Mouse (Mus musculus): ENCODE measurements at regions not wholly inside any gene's neighbourhood (a gene's known extent, or its start where the extent isn't known, plus 50 kb on each side); places are given as distances from the start of the nearest gene placed in this dataset.

DNA sequence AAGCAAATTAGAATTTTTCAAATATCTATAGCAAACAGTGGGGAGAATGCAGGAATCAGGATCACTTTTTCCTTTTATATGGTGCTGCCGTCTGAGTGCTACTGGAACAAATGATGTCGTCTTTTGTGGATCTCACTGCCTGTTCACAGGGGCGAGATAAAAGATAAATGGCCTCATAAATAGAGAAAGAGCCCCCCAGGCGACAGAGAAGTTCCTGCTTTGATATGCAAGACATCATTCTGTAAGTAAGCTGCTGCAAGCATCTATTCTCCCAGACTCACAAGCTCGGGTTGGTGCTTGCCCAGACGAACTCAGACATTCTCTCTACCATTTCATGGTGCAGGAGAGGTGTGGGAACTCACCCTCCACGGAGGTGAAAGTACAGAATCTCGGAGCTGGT lies 377.6 kb upstream of the Cdh4 start:
- ATAC-seq (ENCODE audit: insufficient read depth, low FRiP score): no peak
- Histone ChIP-seq H3K4me3 (replicated peaks; ENCODE audit: low read length) (no peak overlapping the region), H3K4me1 (ENCODE audit: control insufficient read depth, insufficient read depth, low read length) (no peaks in the 10 kb centered on the region), H3K27me3 (ENCODE audit: control insufficient read depth, insufficient read depth, low read length) (no peaks in the 10 kb centered on the region), H3K9ac (ENCODE audit: low read length) (no peak overlapping the region), H3K4me2 (ENCODE audit: low read depth, low read length) (no peak overlapping the region), H3K36me3 (ENCODE audit: control insufficient read depth, insufficient read depth, low read length) (no peaks in the 10 kb centered on the region), H3K9me3 (replicated peaks; ENCODE audit: control insufficient read depth, low read length) (no peaks in the 10 kb centered on the region), H3K27ac (ENCODE audit: low read length) (no peak overlapping the region)
- WGBS: 41% methylated on average over 8 of the region's 8 CpGs

DNA sequence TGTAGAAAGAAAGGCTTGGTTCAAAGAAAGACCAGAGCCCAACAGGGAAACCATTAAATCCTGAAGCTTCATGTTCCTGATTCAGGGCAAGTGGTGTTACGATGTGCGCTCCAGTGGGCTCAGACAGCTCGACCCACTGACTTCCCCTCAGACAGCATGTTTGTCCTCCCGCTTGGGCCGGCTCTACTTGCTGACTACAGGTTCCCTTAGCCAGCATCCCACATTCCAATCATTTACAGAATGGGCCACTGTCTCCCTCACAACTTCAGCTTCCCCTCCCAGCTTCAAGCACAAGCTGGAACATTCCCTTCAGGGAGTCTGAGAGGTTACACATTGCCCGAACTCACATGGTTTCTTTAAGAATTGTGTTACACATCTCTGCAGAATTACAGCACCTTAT lies 372.7 kb upstream of the Cdh4 start:
- WGBS: 72% methylated on average over 6 of the region's 6 CpGs
- no peaks in the 10 kb centered on the region for H3K27me3 ChIP-seq (ENCODE audit: control insufficient read depth, insufficient read depth, low read length)
- no peak for ATAC-seq (ENCODE audit: insufficient read depth, low FRiP score)
- H3K27ac ChIP-seq (ENCODE audit: low read length): no peak overlapping the region
- H3K36me3 ChIP-seq (ENCODE audit: control insufficient read depth, insufficient read depth, low read length): no peaks in the 10 kb centered on the region
- no peak overlapping the region for H3K9ac ChIP-seq (ENCODE audit: low read length)
- no peak overlapping the region for H3K4me2 ChIP-seq (ENCODE audit: low read depth, low read length)
- no peak overlapping the region for H3K4me3 ChIP-seq (replicated peaks; ENCODE audit: low read length)
- no peaks in the 10 kb centered on the region for H3K9me3 ChIP-seq (replicated peaks; ENCODE audit: control insufficient read depth, low read length)
- no peaks in the 10 kb centered on the region for H3K4me1 ChIP-seq (ENCODE audit: control insufficient read depth, insufficient read depth, low read length)

DNA sequence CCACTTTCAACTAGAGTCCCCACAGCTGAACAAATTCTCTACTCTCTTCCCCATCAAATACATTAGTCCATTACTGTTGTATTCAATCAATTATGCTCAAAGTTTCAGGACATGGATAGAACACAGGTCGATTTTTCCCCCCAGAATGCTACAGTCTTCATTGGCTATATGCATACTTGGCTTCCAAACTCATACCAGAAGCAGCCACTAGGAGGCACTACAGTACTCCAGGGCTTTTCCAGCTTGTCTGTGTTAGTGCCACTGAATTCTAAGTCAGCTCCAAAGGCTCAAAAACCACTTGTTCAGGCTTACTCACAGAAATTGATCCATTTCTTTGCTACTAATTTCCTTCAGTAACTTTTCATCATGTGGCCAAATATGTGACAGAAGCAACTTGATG lies 371.9 kb upstream of the Cdh4 start:
- H3K27me3 ChIP-seq (ENCODE audit: control insufficient read depth, insufficient read depth, low read length): no peaks in the 10 kb centered on the region
- H3K4me2 ChIP-seq (ENCODE audit: low read depth, low read length): no peak overlapping the region
- no peaks in the 10 kb centered on the region for H3K9me3 ChIP-seq (replicated peaks; ENCODE audit: control insufficient read depth, low read length)
- H3K36me3 ChIP-seq (ENCODE audit: control insufficient read depth, insufficient read depth, low read length): no peaks in the 10 kb centered on the region
- H3K9ac ChIP-seq (ENCODE audit: low read length): no peak overlapping the region
- H3K4me1 ChIP-seq (ENCODE audit: control insufficient read depth, insufficient read depth, low read length): no peaks in the 10 kb centered on the region
- ATAC-seq (ENCODE audit: insufficient read depth, low FRiP score): no peak
- 61% methylated on average over 1 of the region's 1 CpGs for WGBS
- H3K4me3 ChIP-seq (replicated peaks; ENCODE audit: low read length): no peak overlapping the region
- no peak overlapping the region for H3K27ac ChIP-seq (ENCODE audit: low read length)

DNA sequence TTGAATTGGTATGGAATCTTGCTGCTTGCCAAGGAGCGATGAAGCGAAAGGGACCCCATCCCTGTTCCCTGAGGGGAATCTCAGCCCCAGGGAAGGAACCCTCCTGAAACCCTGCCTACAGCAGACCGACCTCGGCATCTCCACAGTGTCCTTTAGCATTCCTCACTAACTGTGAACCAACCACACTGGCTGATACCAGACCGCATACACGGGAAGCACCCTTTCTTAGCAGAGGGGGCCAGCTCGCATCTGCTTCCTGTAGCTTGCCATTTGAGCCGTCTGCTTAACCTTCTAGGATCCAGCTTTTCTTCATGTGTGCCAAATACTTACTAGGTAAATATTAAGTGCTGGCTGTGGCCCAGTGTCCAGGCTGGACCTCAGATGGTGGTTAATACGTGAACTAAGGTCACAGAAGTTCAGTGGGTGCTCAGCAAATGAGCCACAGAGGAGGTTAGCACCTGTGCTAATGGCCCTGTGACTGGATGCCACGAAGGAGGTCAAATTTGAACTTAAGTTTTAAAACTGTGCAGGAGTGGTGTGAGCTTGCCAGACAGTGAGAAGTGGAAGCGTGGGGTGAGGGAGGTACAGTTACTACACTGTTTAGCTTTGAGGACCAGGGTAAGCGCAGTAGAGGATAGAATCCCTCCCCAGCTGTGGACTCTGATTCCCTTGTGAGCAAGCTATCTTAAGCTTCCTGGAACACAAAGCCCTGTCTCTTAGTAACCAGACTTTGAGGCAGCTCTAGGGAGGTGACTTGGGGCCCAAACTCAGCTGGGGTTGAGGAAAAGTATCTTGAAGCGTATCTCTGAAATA lies 361.6 kb upstream of the Cdh4 start:
- Histone ChIP-seq H3K4me3 (replicated peaks; ENCODE audit: low read length) (no peak overlapping the region), H3K27ac (ENCODE audit: low read length) (no peak overlapping the region), H3K36me3 (ENCODE audit: control insufficient read depth, insufficient read depth, low read length) (no peaks in the 10 kb centered on the region), H3K9me3 (replicated peaks; ENCODE audit: control insufficient read depth, low read length) (no peaks in the 10 kb centered on the region), H3K4me1 (ENCODE audit: control insufficient read depth, insufficient read depth, low read length) (no peaks in the 10 kb centered on the region), H3K9ac (ENCODE audit: low read length) (no peak overlapping the region), H3K4me2 (ENCODE audit: low read depth, low read length) (no peak overlapping the region), H3K27me3 (ENCODE audit: control insufficient read depth, insufficient read depth, low read length) (no peaks in the 10 kb centered on the region)
- ATAC-seq (ENCODE audit: insufficient read depth, low FRiP score): no peak
- WGBS: 67% methylated on average over 13 of the region's 13 CpGs

DNA sequence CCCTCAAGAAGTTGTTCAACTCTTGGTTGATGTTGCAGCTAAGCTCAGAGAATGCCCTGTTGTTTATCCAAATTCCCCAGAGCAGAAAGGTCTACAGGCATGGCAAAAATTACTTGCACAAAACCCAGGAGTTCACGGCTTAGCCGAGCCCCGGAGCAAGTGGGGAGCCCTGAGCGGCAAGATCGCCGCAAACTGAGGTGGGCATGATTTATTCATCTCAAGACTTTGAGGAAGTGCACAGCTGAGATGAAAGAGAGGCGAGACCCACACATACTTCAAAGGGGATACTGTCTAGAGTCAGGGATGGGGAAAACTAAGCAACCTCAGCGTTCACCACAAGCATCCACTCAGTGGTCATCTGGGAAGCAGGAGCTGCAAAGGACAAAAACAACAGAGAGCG lies 355.3 kb upstream of the Cdh4 start:
- H3K36me3 ChIP-seq (ENCODE audit: control insufficient read depth, insufficient read depth, low read length): no peaks in the 10 kb centered on the region
- H3K27me3 ChIP-seq (ENCODE audit: control insufficient read depth, insufficient read depth, low read length): no peaks in the 10 kb centered on the region; the same call in 1 of the 2 replicates
- no peak overlapping the region for H3K27ac ChIP-seq (ENCODE audit: low read length)
- H3K9ac ChIP-seq (ENCODE audit: low read length): no peak overlapping the region
- no peak overlapping the region for H3K4me2 ChIP-seq (ENCODE audit: low read depth, low read length)
- no peak overlapping the region for H3K4me3 ChIP-seq (replicated peaks; ENCODE audit: low read length)
- 85% methylated on average over 9 of the region's 9 CpGs for WGBS
- no peak for ATAC-seq (ENCODE audit: insufficient read depth, low FRiP score)
- H3K9me3 ChIP-seq (replicated peaks; ENCODE audit: control insufficient read depth, low read length): no peaks in the 10 kb centered on the region
- H3K4me1 ChIP-seq (ENCODE audit: control insufficient read depth, insufficient read depth, low read length): no peaks in the 10 kb centered on the region

DNA sequence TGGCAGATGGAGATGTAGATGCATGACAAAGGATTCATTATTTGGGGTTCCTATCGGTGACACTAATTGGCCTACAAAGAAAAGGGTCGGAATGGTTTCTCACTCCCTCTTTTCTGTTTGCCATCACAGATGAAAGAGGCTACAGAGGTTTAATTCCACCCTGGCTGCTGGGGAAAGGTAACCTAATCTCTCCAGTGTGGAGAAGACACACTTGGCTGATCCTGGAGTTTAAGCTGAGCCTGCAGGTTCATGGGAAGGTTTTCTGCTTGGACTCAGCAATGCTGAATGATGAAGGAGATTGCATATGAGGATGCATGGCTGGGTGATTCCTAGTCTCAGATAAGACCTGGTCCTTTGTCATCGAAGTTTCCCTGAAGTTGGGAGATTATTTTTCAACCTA lies 350.8 kb upstream of the Cdh4 start:
- Histone ChIP-seq H3K4me3 (replicated peaks; ENCODE audit: low read length) (no peak overlapping the region), H3K9me3 (replicated peaks; ENCODE audit: control insufficient read depth, low read length) (no peaks in the 10 kb centered on the region), H3K4me2 (ENCODE audit: low read depth, low read length) (no peak overlapping the region), H3K9ac (ENCODE audit: low read length) (no peak overlapping the region), H3K27me3 (ENCODE audit: control insufficient read depth, insufficient read depth, low read length) (no peaks in the 10 kb centered on the region; the same call in 1 of the 2 replicates), H3K27ac (ENCODE audit: low read length) (no peak overlapping the region), H3K36me3 (ENCODE audit: control insufficient read depth, insufficient read depth, low read length) (no peaks in the 10 kb centered on the region), H3K4me1 (ENCODE audit: control insufficient read depth, insufficient read depth, low read length) (no peaks in the 10 kb centered on the region)
- ATAC-seq (ENCODE audit: insufficient read depth, low FRiP score): no peak
- WGBS: 62% methylated on average over 3 of the region's 3 CpGs

DNA sequence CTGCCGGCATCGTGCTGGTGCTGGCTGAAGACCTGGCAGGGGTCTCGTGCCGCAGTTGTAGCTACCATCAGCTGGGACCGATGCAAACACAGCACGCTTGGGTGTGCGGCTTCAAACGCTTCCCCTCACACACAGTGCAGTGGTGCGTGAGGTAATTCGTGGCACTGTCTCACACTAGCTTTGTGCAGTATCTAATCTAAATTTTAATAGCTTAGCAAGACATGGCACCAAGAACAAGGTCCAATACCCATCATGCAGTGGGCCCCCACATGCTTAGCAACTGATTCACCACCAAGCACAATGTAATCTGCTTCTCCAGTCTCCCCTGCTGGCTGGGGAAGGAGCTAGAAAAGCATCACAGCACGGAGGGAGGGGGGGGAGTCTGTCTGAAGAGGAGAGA lies 348.2 kb upstream of the Cdh4 start:
- H3K27me3 ChIP-seq (ENCODE audit: control insufficient read depth, insufficient read depth, low read length): no peaks in the 10 kb centered on the region
- 64% methylated on average over 11 of the region's 11 CpGs for whole genome bisulfite sequencing
- no peak overlapping the region for H3K27ac ChIP-seq (ENCODE audit: low read length)
- H3K4me3 ChIP-seq (replicated peaks; ENCODE audit: low read length): no peak overlapping the region
- ATAC-seq (ENCODE audit: insufficient read depth, low FRiP score): no peak
- no peaks in the 10 kb centered on the region; the same call in 1 of the 2 replicates for H3K9me3 ChIP-seq (replicated peaks; ENCODE audit: control insufficient read depth, low read length)
- no peak overlapping the region for H3K9ac ChIP-seq (ENCODE audit: low read length)
- no peak overlapping the region for H3K4me2 ChIP-seq (ENCODE audit: low read depth, low read length)
- no peaks in the 10 kb centered on the region for H3K36me3 ChIP-seq (ENCODE audit: control insufficient read depth, insufficient read depth, low read length)
- H3K4me1 ChIP-seq (ENCODE audit: control insufficient read depth, insufficient read depth, low read length): no peaks in the 10 kb centered on the region

DNA sequence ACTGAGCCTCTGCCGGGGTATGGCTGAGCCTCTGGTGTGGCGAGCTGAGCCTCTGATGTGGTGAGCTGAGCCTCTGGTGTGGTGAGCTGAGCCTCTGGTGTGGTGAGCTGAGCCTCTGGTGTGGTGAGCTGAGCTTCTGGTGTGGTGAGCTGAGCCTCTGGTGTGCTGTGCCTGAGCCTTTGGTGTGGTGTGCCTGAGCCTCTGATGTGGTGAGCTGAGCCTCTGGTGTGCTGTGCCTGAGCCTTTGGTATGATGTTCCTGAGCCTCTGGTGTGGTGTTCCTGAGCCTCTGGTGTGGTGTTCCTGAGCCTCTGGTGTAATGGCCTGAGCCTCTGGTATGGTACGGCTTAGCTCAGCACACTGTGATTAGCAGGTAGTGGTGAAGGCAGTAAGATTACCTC lies 346.2 kb upstream of the Cdh4 start:
- no peaks in the 10 kb centered on the region for H3K4me1 ChIP-seq (ENCODE audit: control insufficient read depth, insufficient read depth, low read length)
- no peak overlapping the region for H3K27ac ChIP-seq (ENCODE audit: low read length)
- ATAC-seq (ENCODE audit: insufficient read depth, low FRiP score): no peak
- no peak overlapping the region for H3K4me3 ChIP-seq (replicated peaks; ENCODE audit: low read length)
- WGBS: 79% methylated on average over 3 of the region's 3 CpGs
- no peaks in the 10 kb centered on the region; the same call in 1 of the 2 replicates for H3K9me3 ChIP-seq (replicated peaks; ENCODE audit: control insufficient read depth, low read length)
- no peak overlapping the region for H3K4me2 ChIP-seq (ENCODE audit: low read depth, low read length)
- H3K27me3 ChIP-seq (ENCODE audit: control insufficient read depth, insufficient read depth, low read length): no peaks in the 10 kb centered on the region
- H3K36me3 ChIP-seq (ENCODE audit: control insufficient read depth, insufficient read depth, low read length): no peaks in the 10 kb centered on the region
- no peak overlapping the region for H3K9ac ChIP-seq (ENCODE audit: low read length)

DNA sequence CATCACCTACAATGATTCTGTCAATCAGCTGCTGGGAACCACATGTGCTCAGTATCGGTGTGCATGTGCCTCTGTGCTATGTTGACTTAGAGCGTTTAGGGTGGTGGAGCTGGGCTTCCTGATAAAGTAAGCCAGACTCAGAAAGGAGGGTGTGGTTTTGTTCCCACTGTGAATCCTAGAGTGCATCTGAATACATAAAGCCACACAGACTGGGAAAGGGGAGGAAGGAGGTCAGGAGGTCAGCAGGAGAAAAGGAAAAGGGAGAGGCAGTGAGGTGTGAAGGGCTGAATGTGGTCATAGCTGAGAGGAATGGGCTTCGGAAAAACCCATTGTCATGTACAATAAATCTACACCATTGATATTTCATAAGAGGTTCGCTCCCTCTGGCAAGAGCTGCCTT lies 345.4 kb upstream of the Cdh4 start:
- Histone ChIP-seq H3K9ac (ENCODE audit: low read length) (no peak overlapping the region), H3K4me2 (ENCODE audit: low read depth, low read length) (no peak overlapping the region), H3K4me3 (replicated peaks; ENCODE audit: low read length) (no peak overlapping the region), H3K4me1 (ENCODE audit: control insufficient read depth, insufficient read depth, low read length) (no peaks in the 10 kb centered on the region), H3K36me3 (ENCODE audit: control insufficient read depth, insufficient read depth, low read length) (no peaks in the 10 kb centered on the region), H3K27ac (ENCODE audit: low read length) (no peak overlapping the region), H3K27me3 (ENCODE audit: control insufficient read depth, insufficient read depth, low read length) (no peaks in the 10 kb centered on the region), H3K9me3 (replicated peaks; ENCODE audit: control insufficient read depth, low read length) (no peaks in the 10 kb centered on the region; the same call in 1 of the 2 replicates)
- no peak for ATAC-seq (ENCODE audit: insufficient read depth, low FRiP score)
- 66% methylated on average over 4 of the region's 4 CpGs for WGBS

Measured in stomach, embryonic 16.5 days (tissue).